Mouse (Mus musculus): Measurements from ENCODE around the gene Gm4450.

DNA sequence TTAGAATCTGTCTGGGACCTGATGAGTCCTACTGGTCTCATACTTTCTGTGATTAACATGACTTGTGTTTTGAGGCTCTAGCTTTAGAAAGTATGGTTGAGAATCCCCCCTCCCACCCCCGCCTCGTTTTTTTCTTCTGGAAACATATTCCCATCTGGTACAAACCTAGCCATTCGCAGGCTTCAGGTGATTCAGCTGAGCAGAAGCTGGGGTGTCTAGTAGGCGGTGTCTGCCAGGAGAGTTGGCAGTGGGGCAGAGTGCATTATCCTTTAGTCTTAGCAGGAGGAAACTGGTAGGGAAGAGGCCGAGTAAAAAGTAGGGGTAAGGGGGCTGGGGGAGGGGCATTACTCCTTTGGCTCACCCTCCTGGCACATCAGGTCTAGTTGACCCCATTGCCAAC lies 30.2 kb downstream of the Gm4450 start:
- TF ChIP-seq POLR2A (IDR thresholded peaks at IDR 0.05; ENCODE audit: control insufficient read depth, extremely low read depth, insufficient read depth, low read length, poor library complexity) (no peak), CTCF (IDR thresholded peaks at IDR 0.05; ENCODE audit: borderline replicate concordance, control insufficient read depth, extremely low read depth, insufficient read depth, low read length, poor library complexity) (no peak)

Data from thymus, adult 2 months (tissue).